Mouse (Mus musculus): ENCODE measurements around the gene Rgl2.

GRCm38 (mm10) chr17:33965082-33965845, 35.9 kb downstream of the Rgl2 start:
- TF ChIP-seq POLR2A (IDR thresholded peaks at IDR 0.05; ENCODE audit: borderline replicate concordance, extremely low read depth, low read depth, low read length) (no peak), CTCF (IDR thresholded peaks at IDR 0.05; ENCODE audit: insufficient read depth, low read length) (no peak)
